Mouse (Mus musculus) midbrain, embryonic 12.5 days (tissue): Measurements from ENCODE around the gene Tmem123. TPM values are rescaled to one million over a fixed set of nuclear protein-coding genes. Genes with fewer than 3 reads are reported as not detected.

Source experiments
- ATAC-seq: fragments of 200-750 bp; cut with Nextera tagmentation; 2 replicates; pipeline ENCODE4 v1.8.0; 2017; ENCODE audit warnings: low read depth, moderate TSS enrichment, moderate library complexity; ENCODE audit not compliant: low FRiP score
- H3K27ac ChIP-seq: fragments of 300-500 bp; sonication (generic); replicated peaks from 2 replicates; pipeline ENCODE4 v1.5.1; 2016; ENCODE audit warnings: mild to moderate bottlenecking
- H3K27me3 ChIP-seq: fragments of 300-500 bp; sonication (generic); 2 replicates; pipeline ENCODE4 v1.6.1; 2016; ENCODE audit warnings: mild to moderate bottlenecking
- H3K36me3 ChIP-seq: fragments of 300-500 bp; sonication (generic); 2 replicates; pipeline ENCODE4 v1.6.1; 2016
- H3K4me1 ChIP-seq: fragments of 300-500 bp; sonication (generic); 2 replicates; pipeline ENCODE4 v1.6.1; 2016
- H3K4me2 ChIP-seq: fragments of 300-500 bp; sonication (generic); replicated peaks from 2 replicates; pipeline ENCODE4 v1.6.1; 2016; ENCODE audit warnings: mild to moderate bottlenecking, moderate library complexity
- H3K4me3 ChIP-seq: fragments of 300-500 bp; sonication (generic); 2 replicates; pipeline ENCODE4 v1.5.1; 2016; ENCODE audit warnings: mild to moderate bottlenecking
- H3K9ac ChIP-seq: fragments of 300-500 bp; sonication (generic); replicated peaks from 2 replicates; pipeline ENCODE4 v1.6.1; 2016; ENCODE audit warnings: mild to moderate bottlenecking, moderate library complexity
- H3K9me3 ChIP-seq: fragments of 300-500 bp; sonication (generic); 2 replicates; pipeline ENCODE4 v1.6.1; 2016; ENCODE audit warnings: mild to moderate bottlenecking
- WGBS: fragments of 180-500 bp; shearing (Covaris S2); methylation state at CpG from one replicate; pipeline ENCODE4 v1.1.7; 2016; 5-methylcytosine and 5-hydroxymethylcytosine counted together
- polyA plus RNA-seq: library from polyadenylated mRNA; unstranded; fragments of >200 nt; fragmentation: Nextera tagmentation; extraction: Ambion mirVana; gene quantifications from 2 replicates; pipeline ENCODE4 v1.2.1, GENCODE M21; 2016

Gene Tmem123
- 94.6 and 99.8 TPM in 2 replicates for polyA plus RNA-seq

GRCm38 (mm10) chr9:7763614-7764300, at the start of gene Tmem123:
Gene Tmem123, plus strand, starts transcription at chr9:7764041.
- peak; percentile 96 for ATAC-seq
- peak within 1 kb of the TSS; percentile 61 for H3K4me3 ChIP-seq
- peaks cover 22% of the 10 kb centered on the region for H3K27me3 ChIP-seq
- under 1% methylated on average over 52 of the region's 52 CpGs for WGBS
- H3K4me1 ChIP-seq: peaks cover 39% of the 10 kb centered on the region
- 0 out of 2 replicates have a peak, but pooled peaks cover 3% of the 10 kb centered on the region for H3K36me3 ChIP-seq
- peak within 1 kb of the TSS; percentile 67 for H3K9ac ChIP-seq
- peak within 1 kb of the TSS; percentile 73 for H3K4me2 ChIP-seq
- peak within 1 kb of the TSS; percentile 60 for H3K27ac ChIP-seq
- peaks cover 4% of the 10 kb centered on the region for H3K9me3 ChIP-seq

- Histone ChIP-seq H3K9ac (no peak overlapping the region), H3K36me3 (no peaks in the 10 kb centered on the region), H3K27me3 (no peaks in the 10 kb centered on the region), H3K4me1 (no peaks in the 10 kb centered on the region), H3K27ac (no peak overlapping the region), H3K9me3 (no peaks in the 10 kb centered on the region), H3K4me3 (no peak overlapping the region), H3K4me2 (no peak overlapping the region)
- peak; percentile 67 for ATAC-seq
- 43% methylated on average over 4 of the region's 4 CpGs for WGBS
These were observed 49.6 kb upstream of the Tmem123 start for GRCm38 (mm10) chr9:7714062-7714907.

DNA sequence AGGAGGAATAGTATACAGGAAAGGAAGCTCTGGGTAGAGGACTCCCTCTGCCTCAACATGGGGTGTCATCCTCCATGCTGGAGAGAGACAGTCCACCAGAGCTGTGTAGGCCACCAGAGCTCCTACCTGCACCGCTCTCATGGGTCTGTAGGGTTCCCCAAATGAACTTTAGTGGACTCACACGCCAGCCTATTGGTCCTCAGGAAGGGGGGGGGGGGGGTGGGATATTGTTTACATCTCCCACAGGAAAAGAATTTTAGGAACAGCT, 49.0 kb upstream of the Tmem123 start:
- Histone ChIP-seq H3K4me3 (no peak overlapping the region), H3K9ac (no peak overlapping the region), H3K4me2 (no peak overlapping the region), H3K36me3 (no peaks in the 10 kb centered on the region), H3K27ac (no peak overlapping the region), H3K9me3 (no peaks in the 10 kb centered on the region), H3K4me1 (no peaks in the 10 kb centered on the region), H3K27me3 (no peaks in the 10 kb centered on the region)
- peak; percentile 45; the same call in 1 of the 2 replicates for ATAC-seq
- WGBS: 86% methylated on average over 2 of the region's 2 CpGs

DNA sequence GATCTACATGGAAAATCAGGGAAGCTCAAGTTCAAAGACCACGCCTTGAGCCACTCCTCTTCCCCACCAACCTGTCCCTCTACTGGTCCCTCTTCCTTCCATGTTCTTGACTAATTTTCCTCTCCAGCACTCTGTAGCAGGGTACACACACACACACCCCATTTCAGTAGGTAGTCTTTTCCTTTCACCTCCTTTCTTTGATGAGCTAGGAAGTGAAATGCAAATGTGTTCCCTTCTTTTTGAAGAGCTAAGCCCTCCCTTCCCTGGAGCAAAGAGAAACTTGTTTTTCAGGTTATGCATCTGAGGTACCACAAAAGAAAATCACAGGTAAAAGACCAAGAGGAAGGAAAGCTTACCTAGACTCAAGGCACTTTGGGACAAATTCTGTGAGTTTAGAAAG, 42.3 kb upstream of the Tmem123 start:
- WGBS: 93% methylated on average over 1 of the region's 1 CpGs
- Histone ChIP-seq H3K27me3 (no peaks in the 10 kb centered on the region), H3K9ac (no peak overlapping the region), H3K9me3 (no peaks in the 10 kb centered on the region), H3K27ac (no peak overlapping the region), H3K4me3 (no peak overlapping the region), H3K4me1 (no peaks in the 10 kb centered on the region; the same call in 1 of the 2 replicates), H3K36me3 (no peaks in the 10 kb centered on the region), H3K4me2 (no peak overlapping the region)
- no peak for ATAC-seq

DNA sequence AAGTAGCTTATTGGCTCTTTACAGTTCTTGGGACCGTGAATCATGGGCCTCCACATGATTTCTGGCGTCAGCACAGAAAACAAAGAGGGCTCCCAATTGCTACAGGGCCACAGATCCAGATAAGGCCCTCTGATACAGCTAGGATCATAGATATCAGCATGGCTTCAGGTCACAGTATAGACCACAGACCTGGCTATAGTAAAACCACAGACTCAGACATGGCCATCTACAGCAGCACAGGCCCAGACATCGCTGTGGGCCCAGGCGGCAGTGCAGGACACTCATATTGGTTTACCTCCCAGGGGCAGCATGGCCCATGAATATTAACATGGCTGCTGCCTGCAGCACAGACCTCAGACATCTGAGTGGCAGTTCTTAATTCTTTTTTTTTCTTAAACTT, 34.8 kb upstream of the Tmem123 start:
- no peak overlapping the region for H3K27ac ChIP-seq
- no peak overlapping the region for H3K9ac ChIP-seq
- WGBS: 81% methylated on average over 4 of the region's 4 CpGs
- H3K4me3 ChIP-seq: no peak overlapping the region
- no peak for ATAC-seq
- H3K4me1 ChIP-seq: no peaks in the 10 kb centered on the region
- no peaks in the 10 kb centered on the region for H3K27me3 ChIP-seq
- no peak overlapping the region for H3K4me2 ChIP-seq
- H3K36me3 ChIP-seq: no peaks in the 10 kb centered on the region
- no peaks in the 10 kb centered on the region for H3K9me3 ChIP-seq

DNA sequence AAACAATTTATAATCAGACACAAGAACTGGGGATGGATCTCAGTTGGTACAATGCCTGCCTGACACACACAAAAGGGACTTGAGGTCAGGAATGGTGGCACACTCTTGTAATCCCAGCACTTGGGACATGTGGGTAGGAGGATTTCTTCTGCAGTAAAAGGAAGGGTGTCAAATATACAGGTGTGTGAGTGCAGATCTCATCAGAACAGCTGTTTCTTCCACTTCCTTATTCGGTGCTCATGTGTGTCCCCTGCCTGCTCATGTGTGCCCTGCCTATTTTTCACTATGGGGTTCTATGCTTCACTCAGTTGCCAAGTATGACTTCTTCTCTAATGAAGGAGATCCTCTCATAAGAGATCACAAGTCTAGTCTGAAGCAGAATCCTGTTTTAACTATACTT, 21.1 kb upstream of the Tmem123 start:
- H3K4me2 ChIP-seq: no peak overlapping the region
- WGBS: 86% methylated on average over 1 of the region's 1 CpGs

GRCm38 (mm10) chr9:7744156-7744555, 19.7 kb upstream of the Tmem123 start:
- no peak overlapping the region for H3K4me2 ChIP-seq
- no peaks in the 10 kb centered on the region for H3K4me1 ChIP-seq
- no peak overlapping the region for H3K4me3 ChIP-seq
- no peaks in the 10 kb centered on the region for H3K9me3 ChIP-seq
- H3K27me3 ChIP-seq: no peaks in the 10 kb centered on the region
- no peak overlapping the region for H3K9ac ChIP-seq
- 74% methylated on average over 1 of the region's 1 CpGs for WGBS
- H3K27ac ChIP-seq: no peak overlapping the region
- ATAC-seq: no peak
- no peaks in the 10 kb centered on the region for H3K36me3 ChIP-seq

More for the DNA sequence above, 21.1 kb upstream of the Tmem123 start:
- no peaks in the 10 kb centered on the region for H3K9me3 ChIP-seq
- no peak overlapping the region for H3K4me3 ChIP-seq
- no peaks in the 10 kb centered on the region for H3K4me1 ChIP-seq
- H3K9ac ChIP-seq: no peak overlapping the region
- H3K36me3 ChIP-seq: no peaks in the 10 kb centered on the region
- H3K27me3 ChIP-seq: no peaks in the 10 kb centered on the region
- H3K27ac ChIP-seq: no peak overlapping the region
- ATAC-seq: no peak

GRCm38 (mm10) chr9:7748881-7749280, 15.0 kb upstream of the Tmem123 start:
- H3K9ac ChIP-seq: no peak overlapping the region
- H3K4me2 ChIP-seq: no peak overlapping the region
- no peak overlapping the region for H3K4me3 ChIP-seq
- no peaks in the 10 kb centered on the region for H3K27me3 ChIP-seq
- H3K9me3 ChIP-seq: no peaks in the 10 kb centered on the region
- no peaks in the 10 kb centered on the region for H3K4me1 ChIP-seq
- WGBS: 93% methylated on average over 3 of the region's 3 CpGs
- no peak for ATAC-seq
- H3K36me3 ChIP-seq: no peaks in the 10 kb centered on the region
- no peak overlapping the region for H3K27ac ChIP-seq

- ATAC-seq: no peak
- Histone ChIP-seq H3K4me2 (no peak overlapping the region), H3K27ac (no peak overlapping the region), H3K9me3 (no peaks in the 10 kb centered on the region), H3K4me1 (no peaks in the 10 kb centered on the region), H3K9ac (no peak overlapping the region), H3K27me3 (no peaks in the 10 kb centered on the region), H3K36me3 (no peaks in the 10 kb centered on the region), H3K4me3 (no peak overlapping the region)
- WGBS: 79% methylated on average over 4 of the region's 4 CpGs
These were observed 14.3 kb upstream of the Tmem123 start for GRCm38 (mm10) chr9:7749537-7749936.

DNA sequence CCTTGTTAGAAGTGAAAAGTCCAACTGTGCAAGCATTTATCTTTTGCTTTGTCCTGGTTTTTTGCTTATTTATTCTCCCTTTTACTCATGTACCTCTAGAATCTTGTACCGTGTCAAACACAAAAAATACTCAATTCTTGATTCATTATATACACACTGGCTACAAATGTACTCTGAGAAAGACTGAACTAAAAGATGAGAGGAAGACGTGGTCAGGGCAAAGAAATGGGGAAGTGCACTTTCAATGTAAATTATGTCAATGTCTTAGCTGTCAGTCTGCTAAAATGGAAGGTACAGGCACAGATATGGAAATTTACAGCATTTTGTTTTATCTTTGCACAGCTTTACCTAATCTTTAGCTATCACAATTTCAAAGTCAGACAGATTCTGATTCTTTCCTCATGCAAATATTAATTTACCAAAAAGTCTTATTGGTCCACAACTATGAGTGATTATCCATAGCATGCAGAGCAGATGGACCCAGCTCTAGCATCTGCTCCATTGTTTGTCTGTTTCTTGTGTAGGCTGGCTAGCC, 7.9 kb upstream of the Tmem123 start:
- Histone ChIP-seq H3K36me3 (no peaks in the 10 kb centered on the region), H3K9me3 (peaks cover 4% of the 10 kb centered on the region), H3K27me3 (no peaks in the 10 kb centered on the region), H3K9ac (no peak overlapping the region), H3K4me1 (no peaks in the 10 kb centered on the region), H3K4me2 (no peak overlapping the region), H3K4me3 (no peak overlapping the region), H3K27ac (no peak overlapping the region)
- 83% methylated on average over 2 of the region's 2 CpGs for WGBS
- no peak for ATAC-seq

GRCm38 (mm10) chr9:7761906-7762455, 1.9 kb upstream of the Tmem123 start:
- ATAC-seq: no peak
- Histone ChIP-seq H3K36me3 (no peaks in the 10 kb centered on the region), H3K9me3 (peaks cover 4% of the 10 kb centered on the region), H3K4me1 (peaks cover 22% of the 10 kb centered on the region), H3K4me3 (no peak overlapping the region), H3K9ac (no peak overlapping the region), H3K27me3 (peaks cover 22% of the 10 kb centered on the region), H3K4me2 (no peak overlapping the region), H3K27ac (no peak overlapping the region)
- 36% methylated on average over 17 of the region's 17 CpGs for WGBS

GRCm38 (mm10) chr9:7762741-7763140, 1.1 kb upstream of the Tmem123 start:
- H3K4me3 ChIP-seq: no peak overlapping the region
- H3K9me3 ChIP-seq: peaks cover 4% of the 10 kb centered on the region
- H3K4me1 ChIP-seq: peaks cover 30% of the 10 kb centered on the region
- H3K27ac ChIP-seq: no peak overlapping the region
- no peaks in the 10 kb centered on the region for H3K36me3 ChIP-seq
- WGBS: 77% methylated on average over 3 of the region's 3 CpGs
- peaks cover 22% of the 10 kb centered on the region for H3K27me3 ChIP-seq
- no peak overlapping the region for H3K4me2 ChIP-seq
- no peak for ATAC-seq
- no peak overlapping the region for H3K9ac ChIP-seq
